Comparison of ENCODE assay signal across 25 mouse cellular contexts in the genomic region with DNA sequence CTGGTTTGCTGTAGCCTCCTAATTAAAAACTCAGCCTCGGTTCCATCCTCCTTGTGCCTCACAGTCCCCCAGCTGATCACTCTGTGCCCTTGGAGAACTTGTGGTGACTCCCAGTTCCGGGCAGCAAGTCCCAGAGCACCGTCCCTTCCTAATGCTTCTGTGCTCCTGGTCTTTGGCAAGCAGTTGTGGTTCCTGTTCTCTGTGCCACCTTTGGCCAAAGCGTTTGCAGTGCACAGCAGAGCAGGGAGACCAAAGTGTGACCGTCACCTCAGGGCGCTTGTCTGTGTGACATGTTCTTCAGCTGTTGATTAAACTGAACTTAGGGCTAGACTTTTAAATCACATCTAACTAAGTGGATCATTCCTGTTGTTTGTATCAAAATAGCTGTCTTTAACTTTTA.
DNase-seq lines count a peak whose midpoint lies in the region; ATAC-seq lines count a peak whose summit lies in the region.
"Had no signal": no experiment of that assay in that cellular context is flagged by ENCODE, and none has a peak within 500 bp of the region (broad histone marks: within the 10 kb centered on the region; RNA-seq: fewer than 3 reads in every experiment).

No protein-coding gene starts in this region.

- no peak overlapping the region for H3K27ac ChIP-seq in kidney, embryonic 16.5 days (ENCODE audit: low read length)
- no peak overlapping the region for H3K27ac ChIP-seq in kidney, embryonic 15.5 days
- H3K27ac ChIP-seq: forebrain, embryonic 10.5 days; forebrain, embryonic 13.5 days; heart, embryonic 15.5 days; hindbrain, embryonic 12.5 days; hindbrain, embryonic 15.5 days had no signal

- peak; percentile 5 for DNase-seq in heart, adult 8-10 months (ENCODE audit: low spot score)
- no peak for DNase-seq in heart, postnatal 14 days
- peak; percentile 5 to 29 for DNase-seq in kidney, adult 8-10 months
- peak; percentile 8 to 66 for DNase-seq in kidney, postnatal 25 days
- DNase-seq in kidney, postnatal 36 days = peak; percentile 34 to 35
- DNase-seq: adrenal gland, postnatal 10 days; adrenal gland, postnatal 36 days; B cell, adult 2 months; cerebellum, adult 18-20 months; cerebellum, adult 9-10 months; cerebellum, postnatal 14 days; gastrocnemius, postnatal 10 days; gastrocnemius, postnatal 36 days had no signal

- intact Hi-C loops in heart, postnatal 14 days (cut with DNase I) = no loop called here

- H3K4me2 ChIP-seq in kidney, embryonic 16.5 days (replicated peaks; ENCODE audit: low read depth, low read length) = no peak overlapping the region
- no peak overlapping the region for H3K4me2 ChIP-seq in kidney, embryonic 15.5 days
- H3K4me2 ChIP-seq: forebrain, embryonic 13.5 days; heart, embryonic 12.5 days; heart, embryonic 15.5 days; hindbrain, embryonic 12.5 days; hindbrain, embryonic 15.5 days had no signal

- H3K9me3 ChIP-seq in kidney, embryonic 16.5 days (ENCODE audit: low read length) = no peaks in the 10 kb centered on the region
- no peaks in the 10 kb centered on the region for H3K9me3 ChIP-seq in kidney, embryonic 15.5 days (replicated peaks)
- H3K9me3 ChIP-seq: forebrain, embryonic 10.5 days; forebrain, embryonic 13.5 days; G1E; heart, embryonic 12.5 days; heart, embryonic 15.5 days; hindbrain, embryonic 12.5 days; hindbrain, embryonic 15.5 days had no signal

- 79% methylated on average over 6 of the region's 6 CpGs for WGBS in kidney, embryonic 16.5 days
- WGBS in kidney, embryonic 15.5 days = 74% methylated on average over 6 of the region's 6 CpGs

- peaks cover 3% of the 10 kb centered on the region; the same call in 1 of the 2 replicates for H3K4me1 ChIP-seq in kidney, embryonic 16.5 days (ENCODE audit: insufficient read depth, low read length)
- peaks cover 10% of the 10 kb centered on the region for H3K4me1 ChIP-seq in kidney, embryonic 15.5 days
- H3K4me1 ChIP-seq: forebrain, embryonic 10.5 days; forebrain, embryonic 13.5 days; heart, embryonic 12.5 days; heart, embryonic 15.5 days; hindbrain, embryonic 12.5 days had no signal

- no peak overlapping the region for H3K4me3 ChIP-seq in kidney, embryonic 16.5 days (ENCODE audit: low read length)
- H3K4me3 ChIP-seq in kidney, embryonic 15.5 days (replicated peaks) = no peak overlapping the region
- H3K4me3 ChIP-seq: forebrain, embryonic 10.5 days; forebrain, embryonic 13.5 days; heart, embryonic 12.5 days; heart, embryonic 15.5 days; hindbrain, embryonic 12.5 days; hindbrain, embryonic 15.5 days had no signal

- no peak overlapping the region for H3K9ac ChIP-seq in kidney, embryonic 16.5 days (replicated peaks; ENCODE audit: low read length)
- H3K9ac ChIP-seq in kidney, embryonic 15.5 days = no peak overlapping the region
- H3K9ac ChIP-seq: forebrain, embryonic 13.5 days; heart, embryonic 12.5 days; heart, embryonic 15.5 days; hindbrain, embryonic 12.5 days; hindbrain, embryonic 15.5 days had no signal

- no peaks in the 10 kb centered on the region for H3K36me3 ChIP-seq in kidney, embryonic 16.5 days (ENCODE audit: insufficient read depth, low read length)
- no peaks in the 10 kb centered on the region for H3K36me3 ChIP-seq in kidney, embryonic 15.5 days
- H3K36me3 ChIP-seq: forebrain, embryonic 10.5 days; heart, embryonic 15.5 days; hindbrain, embryonic 12.5 days; hindbrain, embryonic 15.5 days had no signal

- no peak for ATAC-seq in kidney, embryonic 16.5 days (ENCODE audit: low FRiP score, low TSS enrichment)
- ATAC-seq in kidney, embryonic 15.5 days (replicated peaks; ENCODE audit: low FRiP score) = no peak
- ATAC-seq: forebrain, embryonic 13.5 days; forebrain, embryonic 16.5 days; Patski had no signal

- no peaks in the 10 kb centered on the region for H3K27me3 ChIP-seq in kidney, embryonic 16.5 days (ENCODE audit: insufficient read depth, low read length)
- H3K27me3 ChIP-seq in kidney, embryonic 15.5 days = no peaks in the 10 kb centered on the region
- H3K27me3 ChIP-seq: CH12.LX; forebrain, embryonic 13.5 days; heart, embryonic 12.5 days; heart, embryonic 15.5 days; hindbrain, embryonic 12.5 days; hindbrain, embryonic 15.5 days; Patski had no signal

Comparison
In these comparisons a context has a peak if more than half of its experiments do, and no peak if none do; other contexts are left out.
1. DNase-seq: peak in heart, adult 8-10 months (single experiment), kidney, adult 8-10 months (2 of 2), kidney, postnatal 25 days (2 of 2) and kidney, postnatal 36 days (2 of 2); none in heart, postnatal 14 days (0 of 2).